Mouse (Mus musculus): ENCODE measurements around the gene Rnf38. TPM values are rescaled to one million over a fixed set of nuclear protein-coding genes. Genes with fewer than 3 reads are reported as not detected.

Gene Rnf38
- polyA plus RNA-seq, 1 experiment from 2014 or later: 60.3 TPM

- Histone ChIP-seq H3K4me3 (ENCODE audit: low read depth, low read length) (no peak overlapping the region), H3K27me3 (ENCODE audit: control insufficient read depth, insufficient read depth, low read length) (no peaks in the 10 kb centered on the region), H3K9ac (ENCODE audit: low read length) (no peak overlapping the region), H3K4me1 (replicated peaks; ENCODE audit: control insufficient read depth, insufficient read depth, low read length) (no peaks in the 10 kb centered on the region), H3K27ac (ENCODE audit: low read depth, low read length) (no peak overlapping the region), H3K36me3 (ENCODE audit: control insufficient read depth, insufficient read depth, low read length) (no peaks in the 10 kb centered on the region), H3K9me3 (ENCODE audit: control insufficient read depth, low read length) (no peaks in the 10 kb centered on the region), H3K4me2 (ENCODE audit: low read depth, low read length, severe bottlenecking) (no peak overlapping the region)
- ATAC-seq (replicated peaks; ENCODE audit: low FRiP score): no peak
- no peak for DNase-seq (ENCODE audit: low spot score)
- 85% methylated on average over 1 of the region's 1 CpGs for WGBS
Measured at GRCm38 (mm10) chr4:44183862-44184261, 49.7 kb downstream of the Rnf38 start.

DNA sequence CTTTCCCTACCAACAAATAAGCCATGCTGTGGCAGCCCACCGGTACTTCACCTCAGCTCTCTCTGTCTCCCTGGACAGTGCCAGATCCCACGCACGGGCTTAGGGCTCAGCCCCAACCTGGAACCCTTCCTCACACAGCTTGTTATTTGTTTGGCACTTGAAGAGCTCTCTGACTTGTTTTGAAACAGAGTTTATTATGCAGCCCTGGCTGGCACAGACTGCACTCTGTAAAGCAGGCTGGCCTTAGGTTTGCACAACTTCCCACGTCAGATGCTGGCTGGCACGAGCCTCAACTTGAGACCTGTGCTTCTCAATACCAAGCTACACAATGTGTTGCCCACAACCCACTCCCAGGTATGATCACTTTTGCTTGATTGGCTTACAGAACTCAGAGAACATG lies 53.8 kb downstream of the Rnf38 start:
- no peak overlapping the region for H3K27ac ChIP-seq (ENCODE audit: low read depth, low read length)
- ATAC-seq (replicated peaks; ENCODE audit: low FRiP score): no peak
- 85% methylated on average over 5 of the region's 5 CpGs for WGBS

DNA sequence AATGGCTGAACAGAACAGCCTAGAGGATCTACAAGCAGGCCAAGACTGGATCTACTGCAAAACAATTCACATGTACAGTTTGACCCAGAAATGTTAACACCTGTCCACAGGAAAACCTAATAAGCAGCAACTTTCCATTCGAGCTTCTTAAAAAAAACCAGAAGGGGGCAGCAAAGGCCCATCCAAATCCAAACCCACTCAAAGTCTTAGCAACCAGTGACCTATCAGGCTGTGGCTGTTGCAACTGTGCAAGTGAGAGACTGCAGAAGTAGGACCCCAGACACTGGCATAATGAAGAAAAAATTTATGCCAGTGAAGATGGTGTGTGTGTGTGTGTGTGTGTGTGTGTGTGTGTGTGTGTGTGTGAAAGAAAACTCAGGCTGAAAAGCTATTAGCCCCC lies 60.4 kb downstream of the Rnf38 start:
- 0% methylated on average over 1 of the region's 1 CpGs for WGBS
- ATAC-seq (replicated peaks; ENCODE audit: low FRiP score): no peak
- Histone ChIP-seq H3K27me3 (ENCODE audit: control insufficient read depth, insufficient read depth, low read length) (no peaks in the 10 kb centered on the region), H3K9me3 (ENCODE audit: control insufficient read depth, low read length) (no peaks in the 10 kb centered on the region), H3K4me3 (ENCODE audit: low read depth, low read length) (no peak overlapping the region), H3K36me3 (ENCODE audit: control insufficient read depth, insufficient read depth, low read length) (no peaks in the 10 kb centered on the region), H3K9ac (ENCODE audit: low read length) (no peak overlapping the region), H3K4me2 (ENCODE audit: low read depth, low read length, severe bottlenecking) (no peak overlapping the region), H3K4me1 (replicated peaks; ENCODE audit: control insufficient read depth, insufficient read depth, low read length) (no peaks in the 10 kb centered on the region; the same call in 1 of the 2 replicates), H3K27ac (ENCODE audit: low read depth, low read length) (no peak overlapping the region)
- peak; percentile 67 for DNase-seq (ENCODE audit: low spot score)

More for the DNA sequence above, 53.8 kb downstream of the Rnf38 start:
- Histone ChIP-seq H3K4me2 (ENCODE audit: low read depth, low read length, severe bottlenecking) (no peak overlapping the region), H3K9me3 (ENCODE audit: control insufficient read depth, low read length) (no peaks in the 10 kb centered on the region), H3K4me1 (replicated peaks; ENCODE audit: control insufficient read depth, insufficient read depth, low read length) (no peaks in the 10 kb centered on the region), H3K9ac (ENCODE audit: low read length) (no peak overlapping the region), H3K36me3 (ENCODE audit: control insufficient read depth, insufficient read depth, low read length) (no peaks in the 10 kb centered on the region), H3K4me3 (ENCODE audit: low read depth, low read length) (no peak overlapping the region), H3K27me3 (ENCODE audit: control insufficient read depth, insufficient read depth, low read length) (no peaks in the 10 kb centered on the region)
- DNase-seq (ENCODE audit: low spot score): no peak

DNA sequence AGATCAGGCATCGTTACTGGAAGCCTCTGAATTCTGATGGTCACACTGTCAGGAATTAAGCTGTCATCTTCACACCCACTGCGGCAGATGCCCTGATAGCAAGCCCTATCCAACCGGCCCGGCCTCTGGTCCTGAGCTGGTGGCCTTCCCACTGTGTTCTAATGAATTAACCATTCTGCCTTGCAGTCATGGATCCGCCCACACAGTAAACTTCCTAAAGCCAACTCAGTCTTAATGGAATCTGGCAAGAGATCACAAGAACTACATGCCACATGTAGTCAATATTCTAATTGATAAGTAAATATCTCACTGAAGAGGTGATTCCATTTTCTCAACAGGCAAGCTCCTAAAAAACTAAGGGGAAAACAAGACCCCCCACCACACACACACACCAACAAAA lies 60.9 kb downstream of the Rnf38 start:
- H3K36me3 ChIP-seq (ENCODE audit: control insufficient read depth, insufficient read depth, low read length): no peaks in the 10 kb centered on the region
- H3K4me3 ChIP-seq (ENCODE audit: low read depth, low read length): no peak overlapping the region
- DNase-seq (ENCODE audit: low spot score): no peak
- H3K9me3 ChIP-seq (ENCODE audit: control insufficient read depth, low read length): no peaks in the 10 kb centered on the region
- WGBS: 55% methylated on average over 5 of the region's 5 CpGs
- no peak overlapping the region for H3K27ac ChIP-seq (ENCODE audit: low read depth, low read length)
- no peak overlapping the region for H3K9ac ChIP-seq (ENCODE audit: low read length)
- H3K4me2 ChIP-seq (ENCODE audit: low read depth, low read length, severe bottlenecking): no peak overlapping the region
- ATAC-seq (replicated peaks; ENCODE audit: low FRiP score): no peak
- H3K27me3 ChIP-seq (ENCODE audit: control insufficient read depth, insufficient read depth, low read length): no peaks in the 10 kb centered on the region
- no peaks in the 10 kb centered on the region; the same call in 1 of the 2 replicates for H3K4me1 ChIP-seq (replicated peaks; ENCODE audit: control insufficient read depth, insufficient read depth, low read length)

DNA sequence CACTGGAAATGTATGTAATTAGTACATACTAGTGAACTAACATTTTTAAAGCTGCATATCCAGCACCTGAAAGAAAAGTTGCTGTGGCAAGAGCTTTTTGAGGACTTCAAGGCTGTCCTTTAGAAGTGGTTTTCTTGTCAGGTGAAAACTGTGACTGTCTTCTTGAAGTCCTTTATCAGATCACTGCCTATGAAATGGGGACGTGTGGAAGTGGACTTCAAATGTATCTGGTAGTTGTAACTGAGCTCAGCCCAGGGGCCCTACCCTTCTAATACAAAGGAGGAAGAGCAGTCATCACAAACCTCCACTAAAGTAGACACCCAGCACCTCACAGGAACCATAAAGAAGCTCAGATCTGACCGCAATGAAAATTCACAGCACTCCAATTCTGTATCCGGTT lies 63.7 kb downstream of the Rnf38 start:
- Histone ChIP-seq H3K4me1 (replicated peaks; ENCODE audit: control insufficient read depth, insufficient read depth, low read length) (no peaks in the 10 kb centered on the region; the same call in 1 of the 2 replicates), H3K4me2 (ENCODE audit: low read depth, low read length, severe bottlenecking) (no peak overlapping the region), H3K27ac (ENCODE audit: low read depth, low read length) (no peak overlapping the region), H3K36me3 (ENCODE audit: control insufficient read depth, insufficient read depth, low read length) (no peaks in the 10 kb centered on the region), H3K27me3 (ENCODE audit: control insufficient read depth, insufficient read depth, low read length) (no peaks in the 10 kb centered on the region), H3K9ac (ENCODE audit: low read length) (no peak overlapping the region), H3K4me3 (ENCODE audit: low read depth, low read length) (no peak overlapping the region), H3K9me3 (ENCODE audit: control insufficient read depth, low read length) (no peaks in the 10 kb centered on the region)
- ATAC-seq (replicated peaks; ENCODE audit: low FRiP score) (no peak), DNase-seq (ENCODE audit: low spot score) (no peak)
- WGBS: 81% methylated on average over 3 of the region's 3 CpGs

DNA sequence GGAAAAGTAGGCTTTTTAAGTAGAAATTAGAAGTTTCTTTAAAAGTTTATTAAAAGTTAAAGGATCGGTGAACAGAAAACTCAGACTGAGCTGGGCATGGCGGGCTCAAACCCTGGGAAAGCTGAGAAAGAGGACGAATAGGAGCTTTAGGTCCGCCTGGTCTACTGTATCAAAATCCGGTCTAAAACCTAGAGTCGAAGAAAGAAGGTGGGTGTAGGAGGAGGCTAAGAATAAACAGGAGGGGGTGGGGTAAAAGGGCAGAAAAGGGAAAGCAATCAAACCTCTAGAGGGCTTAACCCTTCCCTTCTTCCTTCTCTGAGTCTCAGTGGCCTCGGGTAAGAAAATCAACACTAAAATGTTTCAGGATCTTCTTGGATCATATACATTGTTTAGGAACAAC lies 64.8 kb downstream of the Rnf38 start:
- Histone ChIP-seq H3K4me2 (ENCODE audit: low read depth, low read length, severe bottlenecking) (peak overlapping the region; percentile 59; the same call in 1 of the 2 replicates), H3K36me3 (ENCODE audit: control insufficient read depth, insufficient read depth, low read length) (no peaks in the 10 kb centered on the region), H3K9ac (ENCODE audit: low read length) (no peak overlapping the region), H3K4me1 (replicated peaks; ENCODE audit: control insufficient read depth, insufficient read depth, low read length) (no peaks in the 10 kb centered on the region; the same call in 1 of the 2 replicates), H3K4me3 (ENCODE audit: low read depth, low read length) (peak overlapping the region; percentile 28; the same call in 1 of the 2 replicates), H3K9me3 (ENCODE audit: control insufficient read depth, low read length) (no peaks in the 10 kb centered on the region), H3K27me3 (ENCODE audit: control insufficient read depth, insufficient read depth, low read length) (no peaks in the 10 kb centered on the region), H3K27ac (ENCODE audit: low read depth, low read length) (no peak overlapping the region)
- 4% methylated on average over 7 of the region's 7 CpGs for WGBS
- ATAC-seq (replicated peaks; ENCODE audit: low FRiP score): no peak
- no peak for DNase-seq (ENCODE audit: low spot score)

GRCm38 (mm10) chr4:44168231-44168647 lies 65.3 kb downstream of the Rnf38 start:
- 0% methylated on average over 20 of the region's 34 CpGs for WGBS
- Histone ChIP-seq H3K27ac (ENCODE audit: low read depth, low read length) (no peak overlapping the region), H3K36me3 (ENCODE audit: control insufficient read depth, insufficient read depth, low read length) (no peaks in the 10 kb centered on the region), H3K27me3 (ENCODE audit: control insufficient read depth, insufficient read depth, low read length) (no peaks in the 10 kb centered on the region), H3K9me3 (ENCODE audit: control insufficient read depth, low read length) (no peaks in the 10 kb centered on the region), H3K9ac (ENCODE audit: low read length) (no peak overlapping the region), H3K4me3 (ENCODE audit: low read depth, low read length) (peak overlapping the region; percentile 28), H3K4me1 (replicated peaks; ENCODE audit: control insufficient read depth, insufficient read depth, low read length) (no peaks in the 10 kb centered on the region; the same call in 1 of the 2 replicates), H3K4me2 (ENCODE audit: low read depth, low read length, severe bottlenecking) (peak overlapping the region; percentile 59)
- peak; percentile 99 for DNase-seq (ENCODE audit: low spot score)
- ATAC-seq (replicated peaks; ENCODE audit: low FRiP score): peak; percentile 86

DNA sequence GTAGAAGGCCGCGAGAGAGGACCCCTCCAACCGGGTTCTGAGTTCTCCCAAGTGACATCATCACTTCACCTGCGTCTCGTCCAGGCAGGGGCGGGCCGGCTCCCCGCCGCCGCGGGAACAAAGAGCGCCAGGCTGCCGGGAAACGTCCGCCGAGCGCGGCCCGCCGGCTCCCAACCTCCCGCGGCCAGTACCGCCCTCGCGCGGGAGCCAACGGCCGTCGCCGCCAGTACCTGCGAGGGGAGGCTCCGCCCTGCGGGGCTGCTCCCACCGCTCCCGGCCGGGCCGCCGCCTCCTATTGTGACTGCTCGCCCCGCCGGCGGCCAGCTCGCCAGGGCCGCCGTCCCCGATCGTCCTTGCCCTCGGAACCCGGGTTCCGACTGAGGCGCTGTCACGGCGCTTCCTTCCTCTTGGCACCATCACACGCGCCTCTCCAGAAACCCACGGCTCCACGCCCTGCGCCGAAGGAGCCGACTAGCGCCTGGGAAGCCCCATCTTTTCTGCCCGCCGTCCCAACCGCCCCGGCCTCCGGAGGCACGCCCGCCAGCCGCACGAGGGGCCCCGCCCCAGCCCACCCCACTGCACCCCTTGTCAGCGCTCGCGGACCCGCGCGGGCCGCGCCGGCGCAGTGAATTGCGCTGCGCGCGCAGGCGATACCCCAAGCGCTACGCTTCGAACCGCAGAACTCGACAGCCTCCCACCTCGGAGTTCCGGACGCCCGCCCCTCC lies 66.0 kb downstream of the Rnf38 start:
- peak overlapping the region; percentile 47 for H3K4me2 ChIP-seq (ENCODE audit: low read depth, low read length, severe bottlenecking)
- H3K9me3 ChIP-seq (ENCODE audit: control insufficient read depth, low read length): no peaks in the 10 kb centered on the region
- H3K4me3 ChIP-seq (ENCODE audit: low read depth, low read length): peak overlapping the region; percentile 75
- peak; percentile 96 for DNase-seq (ENCODE audit: low spot score)
- no peaks in the 10 kb centered on the region for H3K27me3 ChIP-seq (ENCODE audit: control insufficient read depth, insufficient read depth, low read length)
- H3K9ac ChIP-seq (ENCODE audit: low read length): peak overlapping the region; percentile 96
- peak; percentile 92 for ATAC-seq (replicated peaks; ENCODE audit: low FRiP score)
- H3K36me3 ChIP-seq (ENCODE audit: control insufficient read depth, insufficient read depth, low read length): no peaks in the 10 kb centered on the region
- H3K4me1 ChIP-seq (replicated peaks; ENCODE audit: control insufficient read depth, insufficient read depth, low read length): no peaks in the 10 kb centered on the region; the same call in 1 of the 2 replicates
- H3K27ac ChIP-seq (ENCODE audit: low read depth, low read length): peak overlapping the region; percentile 99
- under 1% methylated on average over 88 of the region's 95 CpGs for WGBS
